Mouse (Mus musculus) hindbrain, embryonic 16.5 days (tissue): Measurements from ENCODE around the gene Cspg4. TPM values are rescaled to one million over a fixed set of nuclear protein-coding genes. Genes with fewer than 3 reads are reported as not detected.
"Not testable (repeated sequence)": the region's sequence is repeated elsewhere in the genome, so short reads cannot be mapped to it uniquely, and the experiment has no call there.

Source experiments
- ATAC-seq: fragments of 200-750 bp; cut with Nextera tagmentation; 2 replicates; pipeline ENCODE4 v1.8.0; 2017; ENCODE audit warnings: moderate TSS enrichment, moderate library complexity
- H3K27ac ChIP-seq: fragments of 300-500 bp; sonication (generic); 2 replicates; pipeline ENCODE4 v1.5.1; 2014; ENCODE audit warnings: low read depth, mild to moderate bottlenecking, control low read depth, low read length, moderate library complexity
- H3K27me3 ChIP-seq: fragments of 300-500 bp; sonication (generic); replicated peaks from 2 replicates; pipeline ENCODE4 v1.6.1; 2014; ENCODE audit warnings: low read length; ENCODE audit not compliant: control insufficient read depth, insufficient read depth
- H3K36me3 ChIP-seq: fragments of 300-500 bp; sonication (generic); 2 replicates; pipeline ENCODE4 v1.6.1; 2014; ENCODE audit warnings: mild to moderate bottlenecking, low read length, moderate library complexity, mixed read lengths; ENCODE audit not compliant: control insufficient read depth, insufficient read depth
- H3K4me1 ChIP-seq: fragments of 300-500 bp; sonication (generic); 2 replicates; pipeline ENCODE4 v1.6.1; 2014; ENCODE audit warnings: low read depth, low read length; ENCODE audit not compliant: control insufficient read depth, insufficient read depth
- H3K4me2 ChIP-seq: fragments of 300-500 bp; sonication (generic); 2 replicates; pipeline ENCODE4 v1.6.1; 2014; ENCODE audit warnings: mild to moderate bottlenecking, low read length, control low read depth, moderate library complexity
- H3K4me3 ChIP-seq: fragments of 300-500 bp; sonication (generic); 2 replicates; pipeline ENCODE4 v1.5.1; 2014; ENCODE audit warnings: mild to moderate bottlenecking, low read length, control low read depth, moderate library complexity
- H3K9ac ChIP-seq: fragments of 300-500 bp; sonication (generic); 2 replicates; pipeline ENCODE4 v1.6.1; 2014; ENCODE audit warnings: low read depth, mild to moderate bottlenecking, control low read depth, low read length, moderate library complexity
- H3K9me3 ChIP-seq: fragments of 300-500 bp; sonication (generic); 2 replicates; pipeline ENCODE4 v1.6.1; 2014; ENCODE audit warnings: mild to moderate bottlenecking, low read length, moderate library complexity; ENCODE audit not compliant: control insufficient read depth
- WGBS: fragments of 180-500 bp; shearing (Covaris S2); extraction: QIAGEN DNeasy Blood & Tissue Kit; methylation state at CpG from one replicate; pipeline ENCODE4 v1.1.7; 2014; 5-methylcytosine and 5-hydroxymethylcytosine counted together
- polyA plus RNA-seq: library from polyadenylated mRNA; unstranded; fragments of >200 nt; fragmentation: Nextera tagmentation; extraction: Ambion mirVana; gene quantifications from 2 replicates; pipeline ENCODE4 v1.2.1, GENCODE M21; 2015

Cspg4 gene
- polyA plus RNA-seq, 1 experiment from 2014 or later = 10.8 TPM

DNA sequence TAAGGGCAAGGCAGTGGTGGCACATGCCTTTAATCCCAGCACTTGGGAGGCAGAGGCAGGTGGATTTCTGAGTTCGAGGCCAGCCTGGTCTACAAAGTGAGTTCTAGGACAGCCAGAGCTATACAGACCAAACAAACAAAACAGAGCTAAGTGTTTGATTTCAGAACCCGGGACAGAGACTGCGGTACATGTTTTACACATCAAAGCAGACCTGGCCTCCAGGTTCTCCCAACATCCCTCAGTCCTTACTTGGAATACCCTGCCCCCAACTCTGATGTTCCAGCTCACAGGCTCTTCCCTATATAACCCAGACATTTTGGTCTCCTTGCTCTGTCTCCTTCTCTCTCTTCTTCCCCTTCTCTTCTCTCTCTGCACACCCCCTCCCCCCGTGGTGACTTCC is 45.2 kb downstream of the Cspg4 start:
- 48% methylated on average over 4 of the region's 4 CpGs for WGBS
- not testable (repeated sequence) for H3K4me3 ChIP-seq, H3K36me3 ChIP-seq, H3K4me2 ChIP-seq, ATAC-seq, H3K27me3 ChIP-seq, H3K4me1 ChIP-seq, H3K9me3 ChIP-seq, H3K27ac ChIP-seq, H3K9ac ChIP-seq

DNA sequence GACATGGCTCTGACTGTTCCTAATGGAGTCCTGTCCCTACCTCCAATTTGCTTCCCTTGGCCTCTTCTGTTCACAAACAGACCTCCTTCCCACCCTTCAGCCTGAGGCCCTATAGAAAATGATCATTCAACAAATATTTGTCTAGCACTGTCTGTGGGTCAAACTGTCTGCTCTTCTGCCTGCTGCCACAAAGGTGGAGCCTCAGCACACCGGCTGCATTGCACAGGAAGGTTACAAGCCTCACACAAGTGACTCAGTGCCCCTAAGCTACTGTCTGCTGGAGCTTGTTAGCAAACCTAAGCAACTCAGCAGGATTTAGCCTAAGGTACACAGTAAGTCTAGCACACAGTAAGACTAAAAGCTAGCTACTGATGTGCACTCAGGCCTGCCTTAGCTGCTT is 46.2 kb downstream of the Cspg4 start:
- H3K36me3 ChIP-seq = no peaks in the 10 kb centered on the region
- H3K4me1 ChIP-seq = no peaks in the 10 kb centered on the region
- H3K4me3 ChIP-seq = no peak overlapping the region
- no peaks in the 10 kb centered on the region for H3K27me3 ChIP-seq
- ATAC-seq = no peak
- no peak overlapping the region for H3K9ac ChIP-seq
- H3K4me2 ChIP-seq = no peak overlapping the region
- 59% methylated on average over 1 of the region's 1 CpGs for WGBS
- no peak overlapping the region for H3K27ac ChIP-seq
- no peaks in the 10 kb centered on the region for H3K9me3 ChIP-seq

DNA sequence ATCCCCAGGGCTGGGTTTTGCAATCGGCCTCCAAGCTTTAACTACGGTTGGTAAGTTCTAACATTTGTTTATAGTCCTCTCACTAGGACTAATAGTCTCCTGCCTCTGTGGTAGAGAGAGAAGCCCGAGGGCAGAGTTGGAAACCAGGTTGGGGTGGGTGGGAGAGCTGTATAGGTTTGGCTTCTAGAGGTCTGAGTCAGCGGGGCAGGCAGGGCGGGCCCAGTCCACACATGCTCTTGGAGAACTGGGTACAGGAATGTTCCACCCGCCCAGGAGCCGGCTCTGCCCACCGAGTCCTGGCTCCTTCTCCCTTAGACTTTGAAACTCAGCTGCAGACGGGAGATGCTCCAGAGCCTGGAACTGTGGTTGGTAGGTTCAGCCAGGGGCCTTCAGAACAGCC is 49.2 kb downstream of the Cspg4 start:
- Histone ChIP-seq H3K4me2 (no peak overlapping the region), H3K27ac (no peak overlapping the region), H3K4me1 (no peaks in the 10 kb centered on the region), H3K36me3 (no peaks in the 10 kb centered on the region), H3K27me3 (no peaks in the 10 kb centered on the region), H3K9ac (no peak overlapping the region), H3K9me3 (no peaks in the 10 kb centered on the region), H3K4me3 (no peak overlapping the region)
- no peak for ATAC-seq
- 91% methylated on average over 9 of the region's 9 CpGs for WGBS

DNA sequence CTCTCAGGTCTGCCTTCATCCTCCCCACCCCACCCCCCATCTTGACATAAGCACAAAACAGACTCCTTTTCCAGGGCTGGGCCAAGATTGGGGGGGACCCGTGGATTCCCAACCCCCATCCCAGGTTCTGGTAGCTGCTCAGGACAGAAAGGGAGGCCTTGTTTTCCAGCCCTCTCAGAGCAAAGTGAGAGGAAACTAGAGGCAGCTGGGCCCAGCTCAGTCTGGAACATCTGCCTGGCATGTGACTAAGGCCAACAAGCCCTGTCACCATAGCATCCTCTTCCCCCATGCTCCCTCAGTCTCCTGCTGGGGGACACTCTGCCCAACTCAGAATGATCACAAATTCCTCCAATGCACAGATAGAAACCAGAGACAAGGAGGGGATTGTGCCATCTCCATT is 50.3 kb downstream of the Cspg4 start:
- H3K4me1 ChIP-seq = no peaks in the 10 kb centered on the region

DNA sequence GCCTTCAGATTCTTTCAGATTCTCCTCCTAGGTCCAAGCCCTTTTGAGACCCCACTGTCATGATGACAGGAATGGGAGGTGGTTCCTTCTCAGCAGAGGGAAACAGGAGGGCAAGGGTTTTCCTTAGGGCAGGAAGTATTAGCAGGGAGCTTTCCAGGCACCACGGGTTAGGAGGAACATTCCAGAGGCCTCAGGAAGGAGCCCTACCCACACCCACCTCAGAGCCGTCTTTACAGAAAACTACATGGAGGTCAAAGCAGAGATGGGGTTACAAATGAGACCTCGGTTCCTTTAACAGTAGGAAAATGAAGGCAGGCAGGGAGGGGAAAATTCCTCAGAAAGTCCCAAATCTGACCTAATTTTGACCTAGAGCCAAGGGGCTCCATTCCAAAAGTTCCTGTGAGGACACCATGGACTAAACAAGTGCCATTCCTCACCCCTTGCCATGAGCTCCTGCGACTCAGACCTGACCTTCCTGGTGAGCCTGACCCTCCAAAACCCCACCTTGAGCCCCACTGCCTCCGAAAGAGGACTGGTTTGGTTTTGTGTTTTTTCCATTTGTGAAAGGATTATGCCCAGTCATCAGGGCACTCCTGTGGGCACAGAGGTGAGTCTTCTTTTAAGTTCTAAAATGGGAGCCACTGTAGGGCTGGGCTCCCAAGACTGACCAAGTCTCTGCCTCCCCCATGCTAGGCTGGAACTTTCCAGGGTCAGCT is 51.0 kb downstream of the Cspg4 start:
- no peaks in the 10 kb centered on the region for H3K27me3 ChIP-seq
- no peak overlapping the region for H3K27ac ChIP-seq
- no peak for ATAC-seq
- H3K4me1 ChIP-seq = no peaks in the 10 kb centered on the region
- no peak overlapping the region for H3K9ac ChIP-seq
- H3K9me3 ChIP-seq = no peaks in the 10 kb centered on the region
- H3K36me3 ChIP-seq = no peaks in the 10 kb centered on the region
- 75% methylated on average over 5 of the region's 5 CpGs for WGBS
- no peak overlapping the region for H3K4me2 ChIP-seq
- no peak overlapping the region for H3K4me3 ChIP-seq

More for the DNA sequence above, 50.3 kb downstream of the Cspg4 start:
- Histone ChIP-seq H3K4me2 (no peak overlapping the region), H3K27me3 (no peaks in the 10 kb centered on the region), H3K36me3 (no peaks in the 10 kb centered on the region), H3K9me3 (no peaks in the 10 kb centered on the region), H3K9ac (no peak overlapping the region), H3K27ac (no peak overlapping the region), H3K4me3 (no peak overlapping the region)
- WGBS = 79% methylated on average over 1 of the region's 1 CpGs
- ATAC-seq = no peak

DNA sequence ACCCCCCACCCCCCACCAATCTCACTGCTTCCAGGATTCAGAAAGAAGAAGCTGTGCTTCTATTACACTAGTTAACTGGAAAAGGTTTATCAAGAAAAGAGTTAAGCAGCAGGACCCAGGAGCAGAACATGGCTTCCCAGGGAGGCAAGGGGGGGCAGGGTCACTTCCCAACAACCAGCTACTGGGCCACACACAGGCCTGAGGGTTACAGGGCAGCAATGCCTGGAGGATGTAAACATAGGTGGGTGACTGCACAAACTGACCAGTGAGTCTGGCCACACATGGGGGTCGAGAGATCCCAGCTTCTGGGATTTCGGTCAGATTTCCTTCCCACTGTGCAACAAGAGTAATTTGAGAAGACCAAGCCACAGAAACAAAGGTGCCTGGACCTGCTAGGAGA is 52.3 kb downstream of the Cspg4 start:
- H3K9ac ChIP-seq = no peak overlapping the region
- no peaks in the 10 kb centered on the region for H3K27me3 ChIP-seq
- H3K36me3 ChIP-seq = no peaks in the 10 kb centered on the region
- H3K4me2 ChIP-seq = no peak overlapping the region
- no peak overlapping the region for H3K4me3 ChIP-seq
- no peak overlapping the region for H3K27ac ChIP-seq
- H3K9me3 ChIP-seq = no peaks in the 10 kb centered on the region
- WGBS = 74% methylated on average over 2 of the region's 2 CpGs
- ATAC-seq = no peak
- no peaks in the 10 kb centered on the region for H3K4me1 ChIP-seq

DNA sequence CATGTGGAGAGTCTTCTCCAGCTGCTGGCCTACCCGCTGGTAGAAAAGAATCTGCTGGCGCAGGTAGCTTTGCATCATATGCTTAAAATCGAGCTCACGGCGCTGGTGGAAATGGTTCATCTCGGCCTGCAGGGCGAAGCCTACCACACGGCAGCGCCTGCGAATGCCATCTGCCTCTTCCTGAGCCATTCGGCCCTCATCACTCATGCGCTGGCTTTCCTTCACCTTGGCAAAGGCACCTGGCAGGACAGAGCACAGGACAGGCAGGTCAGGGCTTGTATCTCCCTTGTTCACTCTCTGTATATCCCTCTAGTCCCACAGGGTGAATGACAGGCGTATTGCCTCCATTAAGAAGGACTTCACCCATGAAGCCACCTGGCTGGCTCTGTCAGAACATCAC is 53.6 kb downstream of the Cspg4 start:
- WGBS = 94% methylated on average over 13 of the region's 13 CpGs
- no peaks in the 10 kb centered on the region for H3K4me1 ChIP-seq
- H3K9me3 ChIP-seq = no peaks in the 10 kb centered on the region
- no peaks in the 10 kb centered on the region for H3K27me3 ChIP-seq
- no peak for ATAC-seq
- H3K9ac ChIP-seq = no peak overlapping the region
- H3K4me3 ChIP-seq = no peak overlapping the region
- no peak overlapping the region for H3K4me2 ChIP-seq
- no peaks in the 10 kb centered on the region for H3K36me3 ChIP-seq
- no peak overlapping the region for H3K27ac ChIP-seq

DNA sequence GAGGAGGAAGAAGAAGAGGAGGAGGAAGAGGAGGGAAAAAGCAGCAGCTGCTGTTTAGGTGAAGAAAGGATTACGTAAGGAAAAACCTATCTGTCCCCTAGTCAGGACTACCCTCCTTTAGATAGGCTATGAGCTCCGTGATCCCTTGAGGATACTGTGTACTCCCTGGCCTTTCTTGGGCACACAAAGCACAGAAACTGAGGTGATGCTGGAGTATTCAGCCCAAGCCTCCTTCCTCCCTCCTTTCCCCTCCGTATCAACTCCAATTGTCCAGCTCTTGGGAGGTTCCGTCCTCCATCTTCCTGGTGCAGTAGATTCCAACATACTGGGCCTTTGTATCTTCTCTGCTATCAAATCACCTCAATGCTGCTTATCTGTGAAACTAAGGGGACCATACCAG is 57.9 kb downstream of the Cspg4 start:
- Histone ChIP-seq H3K36me3 (no peaks in the 10 kb centered on the region), H3K4me1 (peaks cover 17% of the 10 kb centered on the region), H3K27me3 (peaks cover 2% of the 10 kb centered on the region; the same call in 1 of the 2 replicates), H3K4me3 (no peak overlapping the region), H3K4me2 (no peak overlapping the region; the same call in 1 of the 2 replicates), H3K9ac (no peak overlapping the region), H3K9me3 (no peaks in the 10 kb centered on the region), H3K27ac (no peak overlapping the region)
- ATAC-seq = no peak
- 96% methylated on average over 4 of the region's 4 CpGs for WGBS

DNA sequence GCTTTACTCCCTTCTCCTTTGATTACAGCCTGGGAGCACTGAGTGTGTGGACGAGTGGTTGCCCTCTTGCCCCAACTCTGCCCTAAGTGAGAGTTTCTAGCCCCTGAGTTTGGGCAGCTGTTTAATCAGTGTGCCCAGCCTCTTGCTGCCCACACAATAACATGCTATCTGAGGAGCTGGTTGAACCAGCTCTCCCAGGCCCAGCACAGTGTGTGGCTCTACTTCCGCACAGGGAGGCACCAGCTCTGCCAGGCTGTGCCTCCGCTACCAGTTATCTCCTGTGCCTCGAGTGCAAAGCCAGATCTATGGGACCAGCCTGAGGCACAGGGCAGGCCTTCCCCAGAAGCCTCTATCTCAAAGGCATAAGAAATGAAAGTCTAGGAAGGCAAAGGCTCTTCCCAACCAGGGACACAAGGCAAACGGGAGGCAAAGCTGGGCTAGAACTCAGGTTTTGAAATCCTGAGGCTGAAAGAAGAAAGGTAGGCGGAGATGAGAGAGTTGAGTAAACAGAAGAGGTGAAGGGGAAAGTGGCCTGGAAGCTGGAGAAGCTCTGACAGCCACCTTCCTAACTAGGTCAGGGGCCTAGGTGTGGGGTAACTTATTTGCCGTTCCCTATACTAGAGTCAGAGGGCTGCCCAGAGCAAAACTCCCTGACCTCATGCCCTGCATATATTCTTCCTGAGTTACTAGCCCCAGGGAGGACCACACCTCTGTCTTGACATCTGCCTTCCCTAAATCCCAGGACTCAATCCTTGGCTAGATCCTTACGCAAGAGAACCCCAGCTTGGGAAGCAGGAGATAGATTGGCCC is 59.2 kb downstream of the Cspg4 start:
- peak overlapping the region; percentile 17; the same call in 1 of the 2 replicates for H3K9ac ChIP-seq
- WGBS = 76% methylated on average over 8 of the region's 8 CpGs
- no peaks in the 10 kb centered on the region for H3K36me3 ChIP-seq
- peak overlapping the region; percentile 50 for H3K4me2 ChIP-seq
- no peak overlapping the region for H3K27ac ChIP-seq
- peaks cover 2% of the 10 kb centered on the region; the same call in 1 of the 2 replicates for H3K27me3 ChIP-seq
- ATAC-seq = no peak
- H3K4me3 ChIP-seq = peak overlapping the region; percentile 19
- H3K9me3 ChIP-seq = no peaks in the 10 kb centered on the region
- H3K4me1 ChIP-seq = peaks cover 24% of the 10 kb centered on the region
